Mouse (Mus musculus) cortical plate, adult 2 months (tissue): ENCODE results near the gene Spata2l.

Experiments
- CTCF ChIP-seq: fragments of 200-500 bp; IDR thresholded peaks from 2 replicates; pipeline ENCODE4 v1.5.1; 2011; ENCODE audit warnings: mild to moderate bottlenecking, control low read depth, low read length; ENCODE audit not compliant: insufficient read depth; ENCODE audit errors: extremely low read depth
- POLR2A ChIP-seq: fragments of 200-500 bp; IDR thresholded peaks from 2 replicates; pipeline ENCODE4 v1.6.1; 2011; ENCODE audit warnings: mild to moderate bottlenecking, low read length, control low read depth; ENCODE audit not compliant: insufficient read depth; ENCODE audit errors: extremely low read depth

GRCm38 (mm10) chr8:123193771-123194170 is 42.3 kb downstream of the Spata2l start:
- TF ChIP-seq CTCF, result no peak
- TF ChIP-seq POLR2A, result no peak
